Mouse (Mus musculus) right cerebral cortex, postnatal 10 days (tissue): ENCODE data around the gene Pitpnm1.

Source experiments
- DNase-seq, 2 experiments: peaks; one replicate each; pipeline ENCODE4 v3.0.0; 2021; ENCODE audit warnings: low spot score in 2 of 2

Pitpnm1 gene

GRCm38 (mm10) chr19:4095802-4096201 lies 4.0 kb upstream of the Pitpnm1 start:
- no peak for DNase-seq

DNA sequence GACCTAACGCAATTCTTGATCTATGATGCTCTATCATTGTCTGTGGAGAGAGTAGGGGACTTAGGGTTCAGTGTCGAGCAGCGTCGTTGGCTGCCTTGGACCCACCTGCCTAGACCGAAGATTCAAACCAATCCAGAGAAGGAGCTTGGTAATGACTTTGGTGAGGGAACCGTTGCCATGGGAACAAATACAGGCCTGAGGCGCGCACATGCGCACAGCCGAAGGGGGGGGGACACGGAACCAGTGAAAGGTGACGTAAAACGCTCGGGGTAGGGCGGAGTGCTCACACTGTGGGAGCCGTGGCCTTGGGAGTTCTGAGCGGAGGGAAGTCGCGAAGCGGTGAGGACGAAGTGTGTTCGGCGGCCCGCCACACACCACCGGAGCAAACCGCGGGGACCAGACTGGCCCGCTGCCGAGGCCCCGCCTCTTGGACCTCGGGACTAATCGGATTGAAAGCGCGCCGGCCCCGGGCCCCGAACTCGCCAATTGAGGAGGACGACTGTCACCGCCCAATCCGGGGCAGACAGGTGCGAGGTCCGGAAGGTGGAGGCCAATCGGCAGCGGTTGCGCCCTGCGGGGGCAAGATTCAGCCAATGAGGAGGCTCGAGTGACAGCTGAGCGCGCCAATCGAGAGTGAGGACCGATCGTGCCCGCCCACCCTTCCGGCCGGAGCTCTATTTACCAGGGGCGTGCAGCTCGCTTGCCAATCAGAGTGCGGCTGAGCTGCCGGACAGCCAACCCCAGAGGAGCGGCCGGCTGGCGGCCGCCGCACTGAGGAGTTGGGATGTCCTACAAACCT lies 3.0 kb upstream of the Pitpnm1 start, which contains the start of gene Cdk2ap2:
TSS of gene Cdk2ap2 (plus strand) at position 541 of the 799 bp plus-strand sequence.
- peak; percentile 100 for DNase-seq

GRCm38 (mm10) chr19:4097441-4097825 lies 2.4 kb upstream of the Pitpnm1 start:
- no peak for DNase-seq

- DNase-seq, result peak in 1 of 2 experiments; percentile 47
Measured at GRCm38 (mm10) chr19:4098426-4098825, 1.4 kb upstream of the Pitpnm1 start.

- DNase-seq, result peak; percentile 90 to 93
Measured at GRCm38 (mm10) chr19:4099056-4099455, 742 bp upstream of the Pitpnm1 start.

GRCm38 (mm10) chr19:4100718-4101261 lies 992 bp downstream of the Pitpnm1 start:
- DNase-seq, result peak; percentile 83 to 86

- no peak for DNase-seq
Measured at GRCm38 (mm10) chr19:4101466-4101865, 1.7 kb downstream of the Pitpnm1 start.

GRCm38 (mm10) chr19:4102049-4102448 lies 2.3 kb downstream of the Pitpnm1 start:
- DNase-seq, result no peak

DNA sequence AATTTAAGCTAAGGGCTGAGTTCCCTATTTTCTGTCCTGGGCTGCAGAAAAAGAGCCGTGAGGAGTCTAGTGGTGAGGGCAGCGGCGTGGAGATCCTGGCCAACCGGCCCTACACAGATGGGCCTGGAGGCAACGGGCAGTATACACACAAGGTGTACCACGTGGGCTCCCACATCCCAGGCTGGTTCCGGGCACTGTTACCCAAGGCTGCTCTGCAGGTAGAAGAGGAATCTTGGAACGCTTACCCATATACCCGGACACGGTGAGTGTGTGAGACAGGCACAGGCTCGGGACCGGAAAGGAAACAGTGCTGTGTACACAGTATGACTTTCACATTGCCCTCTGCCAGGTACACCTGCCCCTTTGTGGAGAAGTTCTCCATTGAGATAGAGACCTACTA lies 2.8 kb downstream of the Pitpnm1 start:
- DNase-seq, result no peak

- DNase-seq, result no peak
Measured at GRCm38 (mm10) chr19:4103294-4103693, 3.5 kb downstream of the Pitpnm1 start.

GRCm38 (mm10) chr19:4103792-4104191 lies 4.0 kb downstream of the Pitpnm1 start:
- no peak for DNase-seq

GRCm38 (mm10) chr19:4104675-4105194 lies 4.9 kb downstream of the Pitpnm1 start:
- no peak for DNase-seq

GRCm38 (mm10) chr19:4106654-4107053 lies 6.9 kb downstream of the Pitpnm1 start:
- DNase-seq, result no peak

GRCm38 (mm10) chr19:4108535-4108934 lies 8.7 kb downstream of the Pitpnm1 start:
- DNase-seq, result no peak

DNA sequence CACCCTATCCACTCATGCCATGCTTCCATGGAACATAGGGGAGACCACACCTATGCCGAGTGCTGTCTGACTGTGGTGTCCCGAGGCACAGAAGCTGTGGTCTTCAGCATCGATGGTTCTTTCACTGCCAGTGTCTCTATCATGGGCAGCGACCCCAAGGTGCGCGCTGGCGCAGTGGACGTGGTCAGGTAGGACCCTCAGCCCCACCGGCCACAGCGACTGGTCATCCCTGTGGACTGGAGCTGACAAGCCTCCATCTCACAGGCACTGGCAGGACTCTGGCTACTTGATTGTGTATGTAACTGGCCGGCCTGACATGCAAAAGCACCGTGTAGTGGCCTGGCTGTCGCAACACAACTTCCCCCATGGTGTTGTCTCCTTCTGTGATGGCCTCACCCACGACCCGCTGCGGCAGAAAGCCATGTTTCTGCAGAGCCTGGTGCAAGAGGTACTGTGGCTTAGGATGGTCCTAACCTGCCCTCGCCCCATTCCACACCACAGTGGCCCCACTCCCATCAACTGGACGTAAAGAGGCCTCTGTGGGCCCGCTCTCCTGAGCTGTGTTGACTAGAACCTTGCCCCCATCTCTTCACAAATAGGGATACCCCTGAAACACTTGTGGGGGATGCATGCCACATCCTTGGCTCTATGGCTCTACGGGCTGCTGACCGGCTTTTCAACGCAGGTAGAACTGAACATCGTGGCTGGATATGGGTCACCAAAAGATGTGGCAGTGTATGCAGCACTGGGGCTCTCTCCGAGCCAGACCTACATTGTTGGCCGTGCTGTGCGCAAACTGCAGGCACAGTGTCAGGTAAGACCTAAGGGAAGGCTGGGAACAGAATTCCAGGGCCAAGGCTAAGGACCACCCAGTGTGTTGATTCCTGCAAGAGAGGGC lies 12.5 kb downstream of the Pitpnm1 start:
- DNase-seq, result no peak

DNA sequence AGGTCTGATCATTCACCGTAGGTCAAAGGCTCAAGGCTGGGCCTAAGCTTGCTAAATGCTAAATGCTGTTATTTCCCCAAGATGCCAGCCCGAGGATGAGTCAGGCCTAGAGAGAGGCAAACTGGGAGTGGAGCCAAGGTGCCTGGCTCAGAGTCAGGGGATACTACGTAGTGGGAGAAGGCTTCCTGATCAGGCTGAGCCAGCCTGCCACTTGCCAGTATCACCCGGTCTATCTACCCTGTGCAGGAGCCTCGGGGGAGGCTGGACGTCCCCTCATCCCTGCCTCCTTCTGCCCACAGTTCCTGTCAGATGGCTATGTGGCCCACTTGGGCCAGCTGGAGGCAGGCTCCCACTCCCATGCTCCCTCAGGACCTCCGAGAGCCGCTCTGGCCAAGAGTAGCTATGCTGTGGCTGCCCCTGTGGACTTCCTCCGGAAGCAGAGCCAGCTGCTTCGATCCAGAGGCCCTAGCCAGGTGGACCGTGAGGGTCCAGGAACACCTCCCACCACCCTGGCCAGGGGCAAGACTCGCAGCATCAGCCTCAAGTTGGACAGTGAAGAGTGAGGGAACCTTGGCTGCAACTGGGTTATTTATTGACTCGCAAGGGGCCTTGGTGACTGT lies 13.5 kb downstream of the Pitpnm1 start:
- peak; percentile 74 to 77 for DNase-seq

GRCm38 (mm10) chr19:4113806-4114230 lies 14.0 kb downstream of the Pitpnm1 start:
- no peak for DNase-seq

GRCm38 (mm10) chr19:4114551-4114950 lies 14.8 kb downstream of the Pitpnm1 start:
- no peak for DNase-seq

- DNase-seq, result no peak
Measured at GRCm38 (mm10) chr19:4115144-4115543, 15.3 kb downstream of the Pitpnm1 start.

GRCm38 (mm10) chr19:4115816-4116215 lies 16.0 kb downstream of the Pitpnm1 start:
- no peak for DNase-seq

- DNase-seq, result no peak
Measured at GRCm38 (mm10) chr19:4117006-4117405, 17.2 kb downstream of the Pitpnm1 start.

- no peak for DNase-seq
Measured at GRCm38 (mm10) chr19:4118350-4118749, 18.6 kb downstream of the Pitpnm1 start.
